Mouse (Mus musculus): ENCODE measurements around the gene Polr2l.

The Polr2l gene

DNA sequence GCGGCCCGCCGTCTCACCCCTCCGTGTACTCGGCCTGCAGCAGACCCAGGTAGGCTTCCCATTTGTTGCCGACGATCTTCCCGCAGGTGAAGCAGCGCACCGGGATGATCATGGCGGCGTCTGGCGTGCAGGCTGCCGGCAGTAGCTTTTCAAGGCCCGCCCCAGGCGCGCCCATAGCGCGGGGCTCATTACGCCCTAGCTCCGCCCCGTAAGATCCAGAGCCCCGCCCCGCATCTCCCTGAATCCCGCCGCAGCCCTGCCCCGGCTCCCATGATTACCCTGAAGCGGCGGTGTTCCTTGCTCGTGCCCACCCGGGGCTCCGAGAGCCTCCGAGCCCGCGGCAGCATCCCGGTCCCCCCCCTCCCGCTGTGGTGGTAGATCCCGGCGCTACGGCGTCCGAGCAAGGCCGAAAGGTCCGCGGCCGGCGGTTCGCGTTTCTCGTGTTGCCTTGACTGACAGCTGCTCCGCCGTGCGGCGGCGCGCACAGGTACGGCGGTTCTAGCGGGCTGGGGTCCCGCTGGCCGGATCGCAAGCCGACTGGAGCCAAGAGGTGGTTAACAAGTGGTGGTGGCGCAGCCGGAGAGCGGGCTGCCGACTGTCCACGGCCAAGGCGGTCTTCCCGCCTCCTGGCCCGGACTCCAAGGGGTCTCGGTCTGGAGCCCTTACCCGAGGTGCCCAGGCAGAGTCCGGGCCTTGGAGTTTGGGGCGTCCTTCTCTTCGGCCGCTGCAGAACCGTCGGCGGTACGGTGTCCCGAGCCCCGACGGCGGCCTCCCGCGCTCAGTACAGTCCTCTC lies at the start of gene Polr2l, which contains the start of gene Tspan4:
TSS of gene Polr2l (minus strand) at position 122 of the 794 bp plus-strand sequence.
TSS of gene Tspan4 (plus strand) at position 230 of the 794 bp plus-strand sequence.
- DNase-seq (ENCODE audit: low spot score in 2 of 2), result peak; percentile 89 to 91

DNA sequence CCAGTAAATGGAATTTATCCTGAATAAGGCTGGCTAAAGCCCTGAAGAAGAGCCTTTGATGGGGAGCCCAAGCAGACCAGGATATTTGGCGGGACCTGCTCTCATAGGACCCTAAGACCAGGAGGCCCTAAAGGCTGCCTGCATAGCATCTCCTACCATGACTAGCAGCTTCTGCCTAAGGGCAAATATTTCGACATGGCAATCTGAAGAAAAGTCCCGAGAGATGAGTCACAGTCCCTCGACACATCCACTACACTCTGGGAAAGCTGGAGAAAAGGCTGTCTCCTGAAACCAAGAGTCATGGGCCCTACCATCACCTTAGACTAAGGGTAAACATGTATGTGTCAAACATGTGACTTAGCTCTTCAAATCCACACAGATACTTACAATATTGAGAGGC lies 49.3 kb upstream of the Polr2l start:
- DNase-seq (ENCODE audit: low spot score in 2 of 2), result peak in 1 of 2 experiments; percentile 19

DNA sequence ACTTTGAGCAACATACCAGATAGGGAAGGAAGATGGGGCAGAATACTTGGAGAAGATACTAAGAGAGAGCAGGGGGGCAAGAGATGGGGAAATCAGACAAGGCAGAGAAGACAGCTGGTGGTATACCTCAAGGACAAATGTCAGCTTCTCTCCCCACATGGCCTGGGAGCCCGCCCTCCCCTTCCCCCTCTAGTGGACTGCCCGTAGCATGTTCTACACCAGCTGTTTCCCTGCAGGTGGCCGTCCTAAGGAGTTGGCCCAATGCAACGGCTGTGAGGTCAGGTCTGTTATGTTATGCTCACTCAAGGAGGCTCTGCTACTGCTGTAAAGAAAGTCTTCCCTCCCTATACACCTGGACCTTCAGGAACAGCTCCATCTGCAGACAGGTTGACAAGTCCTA lies 48.1 kb upstream of the Polr2l start:
- DNase-seq (ENCODE audit: low spot score in 2 of 2), result no peak

DNA sequence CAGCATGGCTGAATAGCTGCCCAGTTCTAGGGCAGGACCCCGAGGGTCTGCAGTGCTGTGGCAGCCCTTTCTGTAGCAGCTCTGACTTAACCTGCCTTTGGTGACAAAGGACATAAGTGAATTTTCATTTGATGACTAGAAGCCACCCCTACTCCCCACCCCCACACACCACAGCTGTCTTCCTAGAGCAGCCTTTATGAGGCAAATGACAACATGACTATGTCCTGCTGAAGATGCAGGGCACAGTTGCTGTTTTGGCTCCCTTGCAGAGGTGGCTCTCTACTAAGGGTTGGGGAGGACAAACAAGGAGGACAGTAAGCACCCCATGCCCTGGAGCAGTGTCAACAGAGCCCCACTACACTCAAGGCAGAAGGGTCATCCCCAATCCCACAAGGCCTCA lies 44.9 kb upstream of the Polr2l start:
- no peak for DNase-seq (ENCODE audit: low spot score in 2 of 2)

DNA sequence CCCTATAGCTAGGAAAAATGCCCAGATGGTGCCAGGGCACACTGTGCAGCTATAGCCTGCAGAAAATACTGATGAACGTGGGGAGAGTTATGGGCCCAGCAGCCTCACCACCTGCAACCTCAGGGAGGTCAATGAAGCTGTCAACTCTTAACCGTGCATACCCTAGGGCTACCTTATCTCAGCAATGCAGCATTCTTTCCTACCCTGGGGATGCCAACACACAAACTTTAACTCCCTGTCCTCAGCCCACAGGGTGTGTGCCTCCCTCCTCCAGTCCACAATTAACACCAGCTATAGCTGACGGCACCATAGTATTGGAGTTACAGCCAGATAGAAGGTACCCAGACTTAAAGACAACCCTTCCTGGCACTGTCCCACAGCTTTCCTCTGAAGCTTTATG lies 44.0 kb upstream of the Polr2l start:
- DNase-seq (ENCODE audit: low spot score in 2 of 2), result no peak

DNA sequence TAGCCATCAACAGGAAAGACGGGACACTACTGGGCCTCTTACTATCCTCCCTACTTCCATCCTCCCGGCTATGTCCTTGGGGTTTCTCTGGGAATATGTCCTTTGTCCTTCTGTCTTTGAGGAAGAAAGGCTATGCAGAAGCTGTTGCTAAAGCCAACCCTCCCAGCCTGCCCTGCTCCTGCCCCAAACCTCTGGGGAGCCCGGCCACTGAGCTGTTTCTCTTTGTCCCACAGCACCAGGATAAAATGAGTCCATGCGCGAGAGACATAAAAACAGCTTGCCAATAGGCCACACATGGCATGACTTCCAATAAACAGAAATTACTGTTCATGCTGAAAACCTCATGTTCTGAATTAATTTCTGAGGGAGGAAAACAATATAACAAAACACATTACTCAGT lies 43.4 kb upstream of the Polr2l start:
- DNase-seq (ENCODE audit: low spot score in 2 of 2), result no peak

DNA sequence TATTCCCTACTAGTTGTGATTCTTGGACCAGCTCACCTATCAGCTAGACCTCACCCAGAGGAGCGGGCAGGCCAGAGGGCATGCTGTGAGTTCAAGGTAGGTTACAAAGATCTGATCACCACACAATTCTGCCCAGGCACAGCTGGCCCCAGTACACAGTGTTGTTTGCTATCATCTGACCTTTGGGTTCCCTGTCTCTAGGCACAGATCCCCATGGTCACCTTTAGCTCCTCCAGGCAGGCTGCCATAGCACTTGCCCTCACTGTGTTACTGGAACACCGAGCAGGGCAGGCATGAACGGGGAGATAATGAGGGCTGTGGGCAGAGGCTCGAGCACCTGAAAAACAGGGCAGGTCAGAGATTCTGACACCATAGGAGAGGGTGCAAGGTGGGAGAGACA lies 42.7 kb upstream of the Polr2l start:
- DNase-seq (ENCODE audit: low spot score in 2 of 2), result no peak

DNA sequence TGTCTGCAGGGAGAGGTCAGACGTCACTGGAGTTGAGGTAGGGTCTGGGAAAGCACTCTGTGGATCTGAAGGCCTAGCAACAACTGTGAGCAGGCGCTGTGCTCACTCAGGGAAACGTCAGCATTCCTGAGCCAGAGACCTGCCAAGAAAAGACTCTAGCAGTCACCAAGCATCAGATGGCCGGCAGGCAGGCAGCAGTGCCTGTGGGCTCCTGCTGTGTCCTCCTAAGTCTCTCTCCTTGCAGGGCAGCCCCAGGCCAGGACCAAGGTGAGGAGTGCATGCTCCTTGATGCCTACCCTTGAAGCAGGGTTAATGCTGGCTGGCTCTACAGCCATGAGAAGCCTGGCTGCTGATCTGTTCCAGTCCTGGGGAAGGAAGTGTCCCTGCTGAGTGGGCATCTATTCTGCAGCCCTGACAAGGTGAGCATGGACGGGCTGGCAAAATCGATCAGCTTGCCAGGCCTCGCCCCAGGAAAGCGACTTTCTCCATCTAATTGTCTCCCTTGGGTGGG lies 35.8 kb upstream of the Polr2l start:
- DNase-seq (ENCODE audit: low spot score in 2 of 2), result no peak

DNA sequence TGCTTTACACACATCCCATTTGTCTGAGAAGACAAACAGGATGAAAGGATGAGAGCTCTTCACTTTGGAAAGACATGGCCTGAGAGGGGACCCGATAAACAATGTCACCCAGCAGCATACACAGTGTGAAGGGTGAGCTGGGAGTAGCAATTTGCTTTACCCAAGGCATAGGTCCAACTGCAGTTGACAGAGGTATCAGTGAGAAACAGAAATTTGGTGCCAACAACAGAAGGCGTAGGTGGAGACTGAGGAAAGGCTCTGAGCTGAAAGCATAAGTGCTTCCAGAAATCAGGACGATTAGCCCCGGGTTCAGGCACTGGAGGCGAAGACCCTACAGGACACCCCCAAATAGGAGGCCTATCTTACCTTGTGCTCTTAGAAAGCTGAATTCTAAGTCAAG lies 35.3 kb upstream of the Polr2l start:
- DNase-seq (ENCODE audit: low spot score in 2 of 2), result no peak

DNA sequence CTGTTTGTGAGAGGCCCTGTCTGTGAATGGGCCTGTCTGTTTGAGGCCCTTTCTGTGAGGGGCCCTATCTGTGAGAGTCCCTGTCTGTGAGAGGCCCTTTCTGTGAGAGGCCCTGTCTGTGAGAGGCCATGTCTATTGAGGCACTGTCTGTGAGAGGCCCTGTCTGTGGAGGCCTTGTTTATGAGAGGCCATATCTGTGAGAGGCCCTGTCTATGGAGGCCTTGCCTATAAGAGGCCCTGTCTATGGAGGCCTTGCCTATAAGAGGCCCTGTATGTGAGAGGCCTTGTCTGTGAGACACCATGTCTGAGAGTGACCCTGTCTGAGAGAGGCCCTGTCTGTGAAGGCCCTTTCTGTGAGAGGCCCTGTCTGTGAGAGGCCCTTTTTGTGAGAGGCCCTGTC lies 33.2 kb upstream of the Polr2l start:
- no peak for DNase-seq (ENCODE audit: low spot score in 2 of 2)

DNA sequence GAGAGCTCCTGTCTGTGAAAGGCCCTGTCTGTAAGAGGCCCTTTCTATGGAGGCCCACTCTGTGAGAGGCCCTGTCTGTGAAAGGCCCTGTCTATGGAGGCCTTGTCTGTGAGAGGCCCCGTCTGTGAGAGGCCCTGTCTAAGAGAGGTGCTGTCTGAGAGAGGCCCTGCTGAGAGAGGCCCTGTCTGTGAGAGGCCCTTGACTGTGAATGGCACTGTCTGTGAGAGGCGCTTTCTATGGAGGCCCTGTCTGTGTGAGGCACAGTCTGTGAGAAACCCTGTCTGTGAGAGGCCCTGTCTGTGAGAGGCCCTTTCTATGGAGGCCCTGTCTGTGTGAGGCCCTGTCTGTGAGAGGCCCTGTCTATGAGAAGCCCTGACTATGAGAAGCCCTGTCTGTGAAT lies 31.3 kb upstream of the Polr2l start:
- DNase-seq (ENCODE audit: low spot score in 2 of 2), result no peak

DNA sequence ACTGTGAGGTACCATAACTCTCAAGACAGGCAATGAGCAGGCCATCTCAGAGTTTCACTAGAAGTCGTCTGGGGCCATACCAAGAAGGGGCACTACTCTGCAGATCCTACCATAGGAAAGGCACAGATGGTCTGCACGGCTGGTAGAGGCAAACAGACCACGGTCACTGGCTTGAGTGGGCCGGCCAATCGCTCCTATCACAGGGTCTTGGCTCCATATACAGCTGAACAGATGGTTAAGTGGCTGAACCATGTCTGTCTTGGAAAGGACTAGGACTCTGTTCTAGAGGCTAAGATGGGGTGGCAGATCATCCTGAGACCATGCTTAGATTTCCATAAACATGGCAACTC lies 27.6 kb upstream of the Polr2l start:
- DNase-seq (ENCODE audit: low spot score in 2 of 2), result no peak

DNA sequence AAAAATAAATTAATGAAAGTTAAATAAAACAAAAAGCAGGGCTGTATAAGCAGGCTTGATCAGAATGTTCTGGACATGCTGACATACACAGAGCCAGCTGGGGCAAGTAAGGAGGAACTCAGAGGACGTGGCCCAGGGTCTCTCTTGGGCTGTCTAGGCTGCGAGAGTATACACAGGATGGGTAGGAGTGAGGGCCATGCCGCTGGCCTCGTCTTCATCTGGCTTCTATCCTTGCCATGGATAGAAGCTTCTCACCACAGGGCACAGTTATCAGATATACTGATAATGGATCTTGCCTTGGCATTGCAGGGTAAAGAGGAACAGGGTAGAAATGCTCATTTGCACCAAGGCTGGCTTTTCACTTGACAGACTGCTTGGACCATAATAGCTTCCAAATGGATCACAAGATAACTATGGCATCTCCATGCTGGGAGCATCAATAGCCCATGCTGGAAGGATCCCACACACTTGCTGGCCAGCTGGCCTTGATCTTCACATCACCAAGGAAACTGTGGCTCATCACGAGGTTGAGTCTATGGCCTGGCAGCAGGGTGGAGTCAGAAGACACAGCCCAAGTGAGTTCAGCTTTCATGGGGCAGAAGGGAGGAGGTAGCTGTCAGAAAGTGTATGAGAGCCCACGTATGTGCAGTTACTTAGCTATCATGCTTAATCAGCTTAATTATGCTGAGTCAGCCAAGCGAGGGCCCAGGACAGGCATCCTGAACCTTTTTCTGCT lies 27.1 kb upstream of the Polr2l start:
- DNase-seq (ENCODE audit: low spot score in 2 of 2), result no peak

DNA sequence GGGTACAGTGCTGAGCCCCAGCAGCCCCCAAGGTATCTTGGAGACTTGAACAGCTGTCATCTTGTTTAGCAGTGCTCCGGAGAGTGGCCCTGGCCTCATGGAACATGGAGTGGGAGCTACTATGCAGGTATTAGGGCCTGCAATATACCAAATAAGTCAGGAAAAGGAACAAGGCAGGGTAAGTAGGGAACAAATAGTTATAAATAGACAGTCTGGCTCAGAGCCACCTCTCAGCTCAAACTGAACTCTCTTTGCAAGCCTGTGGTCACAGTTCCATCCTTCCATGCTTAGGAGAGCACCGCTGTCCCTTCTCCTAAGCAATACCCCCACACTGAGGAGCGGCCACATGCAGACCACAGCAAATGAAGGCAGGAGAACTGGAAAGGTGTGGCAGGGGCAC lies 22.7 kb upstream of the Polr2l start:
- no peak for DNase-seq (ENCODE audit: low spot score in 2 of 2)

DNA sequence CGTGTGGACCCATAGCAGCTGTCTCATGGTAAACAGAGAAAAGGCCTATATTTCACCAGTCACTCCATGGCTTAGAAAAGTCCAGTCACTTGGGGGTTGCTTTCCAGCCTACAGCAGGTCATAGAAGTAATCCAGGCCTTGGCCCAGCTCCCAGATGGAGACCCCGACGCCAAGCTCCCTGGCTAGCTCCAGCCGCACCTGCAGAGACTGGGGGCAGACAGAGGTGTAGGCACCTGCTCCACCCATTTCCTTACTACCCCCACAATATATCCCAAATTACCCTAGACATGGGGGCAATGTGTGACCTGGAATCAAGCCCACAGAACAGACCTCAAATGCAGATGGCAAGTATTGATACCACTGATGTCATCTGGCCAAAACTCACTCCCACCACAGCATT lies 21.0 kb upstream of the Polr2l start:
- DNase-seq (ENCODE audit: low spot score in 2 of 2), result no peak

DNA sequence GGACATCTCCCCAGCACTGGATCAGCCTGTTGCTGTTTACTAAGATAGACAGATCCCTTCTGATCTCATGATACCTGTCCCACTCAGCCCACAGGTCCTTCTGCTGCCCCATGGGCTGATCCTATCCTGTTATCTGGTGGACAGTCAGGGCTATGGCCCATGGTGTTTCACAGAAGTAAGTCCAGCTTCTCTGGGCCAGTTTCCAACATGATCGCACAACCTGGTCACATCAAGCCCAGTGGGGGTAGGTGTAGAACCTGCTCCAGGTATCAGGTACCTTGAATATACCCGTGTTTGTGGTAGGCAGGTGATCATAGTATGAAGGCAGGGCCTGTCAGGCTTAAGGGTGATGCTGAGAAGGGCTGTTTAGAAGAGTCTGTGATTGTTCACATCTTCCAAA lies 20.4 kb upstream of the Polr2l start:
- DNase-seq (ENCODE audit: low spot score in 2 of 2), result no peak

DNA sequence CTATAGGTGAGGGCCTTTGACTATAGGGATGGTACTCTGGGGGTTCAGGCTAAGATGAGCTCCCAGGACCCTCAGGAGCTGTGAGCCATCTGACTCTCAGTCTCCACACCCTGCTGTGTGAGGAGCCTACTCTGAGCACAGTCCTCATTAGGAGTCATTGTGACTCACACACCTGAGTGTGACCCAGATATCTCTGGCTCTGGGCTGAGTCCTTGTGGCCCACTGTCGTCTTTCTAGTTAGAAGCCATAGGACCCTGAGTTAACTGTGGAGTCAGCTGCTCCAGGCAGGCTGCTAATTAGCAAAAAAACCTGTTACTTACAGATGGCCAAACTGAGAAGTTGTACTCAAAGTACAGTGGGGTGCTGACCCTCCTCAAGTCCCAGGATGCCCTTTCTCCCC lies 18.8 kb upstream of the Polr2l start:
- no peak for DNase-seq (ENCODE audit: low spot score in 2 of 2)

DNA sequence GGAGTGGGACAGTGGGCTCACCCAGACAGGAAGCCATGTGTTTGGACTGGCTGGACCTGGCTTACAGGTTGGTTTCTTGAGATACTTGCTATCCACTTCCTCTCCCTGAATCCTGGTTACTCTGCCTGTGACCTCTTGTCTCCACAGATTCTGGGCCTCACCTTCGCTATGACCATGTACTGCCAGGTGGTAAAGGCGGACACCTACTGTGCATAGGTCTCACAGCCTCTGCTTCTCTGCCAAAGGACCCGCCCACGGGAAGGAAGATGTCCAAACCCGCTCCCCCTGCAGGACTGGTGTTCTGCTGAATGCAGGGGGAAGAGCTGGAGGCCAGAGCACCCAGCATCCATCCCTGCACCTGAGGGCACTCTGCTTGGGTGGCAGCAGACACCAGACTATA lies 17.8 kb upstream of the Polr2l start:
- no peak for DNase-seq (ENCODE audit: low spot score in 2 of 2)

DNA sequence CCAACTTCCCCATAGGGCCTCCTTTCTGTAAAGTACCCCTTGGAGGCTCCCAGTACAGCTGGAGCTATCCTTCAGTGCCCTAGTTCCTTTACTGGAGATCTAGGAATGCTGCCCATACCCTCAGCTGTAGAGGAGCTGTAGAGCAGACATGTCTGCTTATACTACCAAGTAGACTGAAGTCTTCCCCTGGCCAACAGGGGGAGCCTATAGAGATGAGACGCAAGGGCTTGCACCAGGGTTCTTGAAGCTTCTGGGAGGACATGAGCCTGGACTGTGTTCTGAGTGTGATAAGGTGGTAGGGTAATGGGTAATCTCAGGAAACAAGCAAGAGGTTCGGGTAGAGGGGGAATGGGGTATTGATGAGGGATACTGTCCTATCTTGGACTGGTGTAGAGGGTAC lies 16.2 kb upstream of the Polr2l start:
- DNase-seq (ENCODE audit: low spot score in 2 of 2), result no peak

DNA sequence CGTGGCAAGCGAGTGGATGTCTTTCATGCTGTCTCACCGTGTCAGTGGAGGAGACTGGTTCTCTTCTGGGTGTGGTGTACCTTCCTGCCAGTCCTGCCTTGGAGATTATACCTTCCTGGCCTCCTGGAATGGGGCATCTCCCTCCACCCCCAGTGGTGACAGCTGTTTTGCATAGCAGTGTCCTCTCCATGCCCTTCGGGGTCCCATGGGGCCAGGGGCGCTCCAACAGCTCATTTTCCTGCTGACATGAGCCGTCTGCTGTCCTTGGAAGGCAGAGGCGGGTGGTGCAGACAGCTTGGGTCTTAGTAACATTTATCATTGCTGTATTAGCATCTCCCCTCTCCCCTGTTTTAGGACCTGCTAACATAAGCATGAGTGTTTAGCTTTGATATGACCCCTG lies 12.2 kb upstream of the Polr2l start:
- no peak for DNase-seq (ENCODE audit: low spot score in 2 of 2)

DNA sequence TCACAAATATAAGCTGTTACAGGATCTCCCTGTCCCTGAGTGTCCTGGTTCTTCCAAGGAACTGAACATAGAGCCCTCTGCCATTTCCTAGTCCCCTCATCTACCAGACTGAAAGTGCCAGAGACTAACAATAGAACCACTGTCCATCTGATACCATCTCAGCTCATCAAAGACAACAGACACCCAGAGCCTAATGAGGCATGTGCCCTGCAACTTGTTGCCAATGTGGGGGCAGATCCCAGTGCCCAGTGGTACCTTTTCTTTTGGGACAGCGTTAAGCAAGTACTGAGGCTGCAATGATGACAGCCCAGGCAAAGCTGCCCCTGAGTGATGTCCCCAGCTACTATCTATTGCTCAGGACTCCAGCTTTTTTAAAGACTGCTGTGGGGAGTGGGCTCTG lies 11.3 kb upstream of the Polr2l start:
- DNase-seq (ENCODE audit: low spot score in 2 of 2), result no peak

DNA sequence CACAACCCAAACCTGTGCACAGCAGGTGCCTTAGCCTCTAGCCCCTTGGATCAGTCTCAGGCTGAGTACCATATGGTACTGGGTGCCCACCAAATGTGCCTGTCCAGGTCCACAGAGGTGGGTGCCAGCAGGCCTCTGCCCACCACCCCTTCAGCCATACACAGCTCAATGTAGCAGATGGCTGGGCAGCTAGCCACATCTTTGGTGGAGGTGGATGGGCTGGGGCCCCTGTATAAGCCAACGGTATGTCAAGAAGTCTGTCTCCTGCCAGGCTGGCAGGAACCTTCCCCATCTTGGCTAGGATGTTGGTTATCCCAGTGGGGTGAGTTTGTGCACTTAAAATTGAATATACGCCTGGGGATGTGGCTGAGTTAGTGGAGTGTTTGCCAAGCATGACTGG lies 10.7 kb upstream of the Polr2l start:
- peak in 1 of 2 experiments; percentile 42 for DNase-seq (ENCODE audit: low spot score in 2 of 2)

DNA sequence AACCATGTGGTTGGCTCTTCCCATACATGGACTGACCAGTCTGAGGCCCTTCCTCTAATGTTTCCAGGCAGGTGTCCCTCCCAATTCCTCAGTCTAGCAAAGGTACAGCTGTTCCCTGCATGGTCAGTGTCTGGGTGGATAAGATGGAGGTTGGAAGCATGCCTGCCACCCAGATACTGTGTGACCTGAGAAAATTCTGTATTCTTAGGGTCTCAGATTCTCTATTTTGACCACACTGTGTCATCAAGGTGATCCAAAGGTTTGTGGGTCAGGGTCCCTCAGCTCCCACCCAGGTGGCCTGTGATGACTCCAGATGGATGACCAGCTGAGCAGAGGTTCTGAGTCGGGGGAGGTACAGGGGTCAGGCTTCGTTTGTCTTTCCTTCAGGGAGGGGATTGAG lies 10.3 kb upstream of the Polr2l start:
- DNase-seq (ENCODE audit: low spot score in 2 of 2), result no peak
